Mouse (Mus musculus): ENCODE measurements around the gene Rims4.
A peak's percentile ranks its signal among the peaks of the same experiment; 100 is the strongest.

DNA sequence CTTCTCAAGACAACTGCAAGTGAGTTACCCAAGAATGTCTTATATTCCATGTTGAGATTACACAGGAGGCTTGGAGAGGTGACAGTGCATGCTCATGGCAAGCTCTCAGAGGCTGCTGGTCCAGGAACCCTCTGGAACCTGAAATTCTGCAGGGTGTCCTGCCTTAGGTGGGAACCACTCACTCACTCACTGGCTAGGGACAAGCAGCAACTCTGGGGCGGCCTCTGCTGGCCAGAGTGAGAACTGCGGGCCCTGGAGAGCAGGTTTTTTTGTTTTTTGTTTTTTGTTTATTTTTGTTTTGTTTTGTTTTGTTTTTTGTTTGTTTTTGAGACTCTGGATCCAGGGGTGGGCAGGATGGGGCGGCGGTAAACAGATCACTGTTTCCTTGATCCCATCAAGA lies 95.2 kb downstream of the Rims4 start:
- peak; percentile 94 for TF ChIP-seq CTCF (IDR thresholded peaks at IDR 0.05; ENCODE audit: extremely low read depth, insufficient read length, insufficient replicate concordance, low read depth, low read length)
- no peak for TF ChIP-seq POLR2A (IDR thresholded peaks at IDR 0.05; ENCODE audit: low read depth, low read length)

Data from small intestine, adult 2 months (tissue).